Mouse (Mus musculus) thymus, postnatal 14 days (tissue): ENCODE measurements around the gene Icos.

Source experiments
- DNase-seq: peaks from one replicate; pipeline ENCODE4 v3.0.0; 2021

Gene Icos

GRCm38 (mm10) chr1:61042842-61043241 is 65.1 kb downstream of the Icos start:
- no peak for DNase-seq

DNA sequence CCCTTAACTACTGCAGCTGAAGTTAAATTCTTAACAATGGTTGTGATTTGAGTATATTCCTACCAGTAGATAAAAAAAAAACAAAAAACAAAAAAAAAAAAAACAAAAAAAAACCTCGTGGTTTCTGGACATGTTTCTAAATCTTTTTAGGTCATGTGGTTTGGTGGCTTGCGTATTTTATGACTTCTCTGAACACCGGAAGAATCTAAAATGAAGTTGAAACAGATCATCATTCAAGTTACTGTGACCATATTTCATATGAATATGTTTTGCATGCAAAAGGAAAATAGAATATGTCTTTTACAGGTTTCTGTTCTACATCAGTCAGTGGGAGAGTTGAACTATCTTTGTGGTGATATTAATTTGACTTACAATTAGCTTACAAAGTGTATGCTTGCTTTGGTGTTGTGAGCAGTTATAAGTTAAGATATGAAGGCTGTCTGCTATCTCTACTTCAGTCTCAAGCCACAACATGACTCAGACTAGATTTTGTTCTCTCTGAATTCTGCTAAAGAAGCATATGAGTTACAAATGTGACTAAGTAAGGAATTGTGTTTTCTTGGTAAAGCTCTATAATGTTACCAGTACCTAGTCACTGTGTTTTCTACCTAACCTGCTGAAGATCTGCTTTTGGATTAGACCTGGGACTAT is 68.5 kb downstream of the Icos start:
- DNase-seq = no peak

GRCm38 (mm10) chr1:61047336-61047735 is 69.6 kb downstream of the Icos start:
- DNase-seq = no peak
